Mouse (Mus musculus) limb, embryonic 15.5 days (tissue): ENCODE results near the gene Cgnl1. TPM values are rescaled to one million over a fixed set of nuclear protein-coding genes. Genes with fewer than 3 reads are reported as not detected.

Source experiments
- ATAC-seq: fragments of 200-750 bp; cut with Nextera tagmentation; 2 replicates; pipeline ENCODE4 v1.8.0; 2017; ENCODE audit warnings: low read depth, moderate TSS enrichment; ENCODE audit not compliant: insufficient number of reproducible peaks, low FRiP score, low TSS enrichment
- H3K27ac ChIP-seq: fragments of 300-500 bp; sonication (generic); 2 replicates; pipeline ENCODE4 v1.5.1; 2015; ENCODE audit warnings: moderate library complexity, mild to moderate bottlenecking, inconsistent platforms
- H3K27me3 ChIP-seq: fragments of 300-500 bp; sonication (generic); 2 replicates; pipeline ENCODE4 v1.6.1; 2015; ENCODE audit warnings: inconsistent platforms
- H3K36me3 ChIP-seq: fragments of 300-500 bp; sonication (generic); 2 replicates; pipeline ENCODE4 v1.6.1; 2015; ENCODE audit warnings: inconsistent platforms
- H3K4me1 ChIP-seq: fragments of 300-500 bp; sonication (generic); 2 replicates; pipeline ENCODE4 v1.6.1; 2015; ENCODE audit warnings: inconsistent platforms
- H3K4me2 ChIP-seq: fragments of 300-500 bp; sonication (generic); 2 replicates; pipeline ENCODE4 v1.6.1; 2015; ENCODE audit warnings: mild to moderate bottlenecking, inconsistent platforms
- H3K4me3 ChIP-seq: fragments of 300-500 bp; sonication (generic); 2 replicates; pipeline ENCODE4 v1.5.1; 2015; ENCODE audit warnings: mild to moderate bottlenecking, inconsistent platforms
- H3K9ac ChIP-seq: fragments of 300-500 bp; sonication (generic); 2 replicates; pipeline ENCODE4 v1.6.1; 2015; ENCODE audit warnings: inconsistent platforms
- H3K9me3 ChIP-seq: fragments of 300-500 bp; sonication (generic); 2 replicates; pipeline ENCODE4 v1.6.1; 2016; ENCODE audit warnings: inconsistent platforms
- WGBS: fragments of 180-500 bp; shearing (Covaris S2); methylation state at CpG from one replicate; pipeline ENCODE4 v1.1.7; 2015; 5-methylcytosine and 5-hydroxymethylcytosine counted together
- polyA plus RNA-seq: library from polyadenylated mRNA; unstranded; fragments of >200 nt; fragmentation: Nextera tagmentation; extraction: Ambion mirVana; gene quantifications from 2 replicates; pipeline ENCODE4 v1.2.1, GENCODE M21; 2015

Cgnl1 gene
- polyA plus RNA-seq, 1 experiment from 2014 or later: 17.5 TPM

DNA sequence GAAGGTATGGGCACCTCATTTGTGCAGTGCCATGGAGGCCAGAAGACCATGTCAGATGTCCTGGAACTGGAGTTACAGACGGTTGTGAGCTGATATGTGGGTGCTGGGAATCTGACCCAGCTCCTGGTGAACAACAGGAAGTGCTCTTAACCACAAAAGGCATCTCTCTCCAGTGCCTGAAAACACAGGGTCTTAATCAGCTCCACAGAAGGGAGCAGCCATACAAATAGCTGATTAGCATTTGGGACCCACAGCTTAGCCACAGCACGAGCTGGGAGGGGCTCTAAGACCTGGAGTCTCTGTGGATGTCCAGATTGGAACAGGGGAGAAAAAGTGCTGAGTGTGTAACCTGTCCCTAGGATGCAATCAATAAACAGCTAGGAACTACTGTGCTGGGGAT is 4.5 kb downstream of the Cgnl1 start:
- H3K27me3 ChIP-seq: no peaks in the 10 kb centered on the region
- no peaks in the 10 kb centered on the region for H3K9me3 ChIP-seq
- no peak for ATAC-seq
- no peak overlapping the region for H3K4me2 ChIP-seq
- H3K9ac ChIP-seq: no peak overlapping the region
- WGBS: 69% methylated on average over 2 of the region's 2 CpGs
- H3K27ac ChIP-seq: no peak overlapping the region
- H3K4me3 ChIP-seq: no peak overlapping the region
- H3K36me3 ChIP-seq: no peaks in the 10 kb centered on the region
- H3K4me1 ChIP-seq: peaks cover 22% of the 10 kb centered on the region

DNA sequence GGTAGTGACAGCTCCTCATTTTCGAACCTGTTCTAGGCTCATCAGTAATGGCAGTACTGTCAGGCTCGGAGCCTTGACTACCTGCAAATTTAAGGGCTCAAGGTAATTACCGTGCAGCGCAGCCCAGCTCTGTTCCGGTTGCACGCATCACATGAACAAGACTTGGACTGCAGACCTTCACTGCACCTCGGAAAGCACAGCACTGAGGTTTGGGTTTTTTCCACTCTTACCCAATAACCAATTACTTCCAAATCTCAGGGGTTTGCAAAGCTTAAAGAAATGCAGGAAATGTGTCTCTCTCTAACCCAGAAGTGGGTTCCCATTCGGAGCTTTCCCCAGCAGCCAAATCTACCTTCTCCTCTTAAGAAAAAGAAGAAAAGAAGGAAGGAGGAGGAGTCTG is 5.1 kb downstream of the Cgnl1 start:
- no peaks in the 10 kb centered on the region for H3K9me3 ChIP-seq
- no peak overlapping the region for H3K4me3 ChIP-seq
- H3K4me2 ChIP-seq: no peak overlapping the region
- no peak overlapping the region for H3K9ac ChIP-seq
- WGBS: 66% methylated on average over 8 of the region's 8 CpGs
- H3K27ac ChIP-seq: no peak overlapping the region
- H3K4me1 ChIP-seq: peaks cover 18% of the 10 kb centered on the region
- no peaks in the 10 kb centered on the region for H3K36me3 ChIP-seq
- no peak for ATAC-seq
- H3K27me3 ChIP-seq: no peaks in the 10 kb centered on the region

DNA sequence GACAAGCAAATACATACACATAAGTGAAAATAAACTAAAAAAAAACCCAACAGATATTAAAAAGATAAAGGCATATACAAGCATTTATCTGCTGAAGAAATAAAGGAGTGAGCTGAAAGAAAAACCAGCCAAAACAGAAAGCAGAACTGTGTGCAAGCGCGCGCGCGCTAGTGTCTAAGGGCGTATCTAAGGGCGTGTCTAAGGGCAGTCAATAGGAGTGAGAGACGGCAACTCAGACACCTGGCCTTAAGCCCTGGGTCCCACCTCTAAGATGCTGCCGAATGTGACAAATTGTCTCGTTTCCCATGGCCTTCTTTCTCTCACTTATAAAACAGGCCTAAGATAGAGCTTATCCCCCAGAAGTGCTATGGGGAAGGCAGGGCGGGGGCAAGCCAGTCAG is 6.9 kb downstream of the Cgnl1 start:
- no peak overlapping the region for H3K9ac ChIP-seq
- no peak for ATAC-seq

DNA sequence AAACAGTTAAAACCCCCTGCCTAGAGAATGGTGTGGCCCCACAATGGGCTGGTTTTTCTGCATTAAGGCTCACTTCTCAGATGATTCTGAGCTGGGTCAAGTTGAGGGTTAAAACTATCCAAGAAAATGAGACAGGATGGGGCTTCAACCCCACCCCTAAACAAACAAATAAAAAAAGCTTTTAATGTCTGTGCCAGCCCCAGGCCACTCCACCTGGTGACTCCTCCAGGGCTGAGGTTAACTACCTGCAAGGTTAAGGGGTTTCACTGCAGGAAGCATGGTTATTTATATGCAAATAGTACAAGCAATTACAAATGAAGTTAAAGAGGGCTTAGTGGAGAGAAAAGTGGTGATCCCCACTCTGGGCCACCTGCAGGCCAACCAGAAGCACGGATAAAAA is 8.1 kb downstream of the Cgnl1 start:
- WGBS: 17% methylated on average over 1 of the region's 1 CpGs

More for the DNA sequence above, 6.9 kb downstream of the Cgnl1 start:
- Histone ChIP-seq H3K27ac (no peak overlapping the region), H3K36me3 (no peaks in the 10 kb centered on the region), H3K9me3 (no peaks in the 10 kb centered on the region), H3K4me3 (no peak overlapping the region), H3K27me3 (no peaks in the 10 kb centered on the region), H3K4me1 (peaks cover 23% of the 10 kb centered on the region), H3K4me2 (no peak overlapping the region)
- 56% methylated on average over 11 of the region's 11 CpGs for WGBS

DNA sequence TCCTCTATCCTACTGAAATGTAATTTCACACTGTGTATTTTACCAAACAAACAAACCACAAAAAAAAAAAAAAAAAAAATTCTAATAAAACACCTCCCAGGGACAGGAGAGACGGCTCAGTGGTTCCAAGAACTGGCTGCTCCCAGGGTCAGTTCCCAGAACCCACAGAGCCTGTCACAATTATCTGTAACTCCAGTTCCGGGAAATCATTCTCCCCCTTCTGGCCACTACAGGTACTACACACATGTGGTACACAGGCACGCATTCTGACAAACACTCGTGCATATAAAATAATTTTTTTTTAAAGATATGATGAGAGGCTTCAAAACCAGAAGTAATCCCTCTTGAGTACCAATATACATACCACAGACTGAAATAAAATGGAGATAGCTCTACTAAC is 9.7 kb downstream of the Cgnl1 start:
- WGBS: 92% methylated on average over 4 of the region's 4 CpGs
- H3K36me3 ChIP-seq: no peaks in the 10 kb centered on the region
- H3K4me2 ChIP-seq: no peak overlapping the region
- H3K9me3 ChIP-seq: no peaks in the 10 kb centered on the region
- no peak overlapping the region for H3K4me3 ChIP-seq
- no peaks in the 10 kb centered on the region for H3K27me3 ChIP-seq
- H3K9ac ChIP-seq: no peak overlapping the region
- no peak overlapping the region for H3K27ac ChIP-seq
- ATAC-seq: no peak
- H3K4me1 ChIP-seq: peaks cover 26% of the 10 kb centered on the region

More for the DNA sequence above, 8.1 kb downstream of the Cgnl1 start:
- H3K4me2 ChIP-seq: no peak overlapping the region
- H3K9ac ChIP-seq: no peak overlapping the region
- no peak for ATAC-seq
- H3K27ac ChIP-seq: no peak overlapping the region
- peaks cover 23% of the 10 kb centered on the region for H3K4me1 ChIP-seq
- H3K4me3 ChIP-seq: no peak overlapping the region
- H3K27me3 ChIP-seq: no peaks in the 10 kb centered on the region
- H3K36me3 ChIP-seq: no peaks in the 10 kb centered on the region
- no peaks in the 10 kb centered on the region for H3K9me3 ChIP-seq

DNA sequence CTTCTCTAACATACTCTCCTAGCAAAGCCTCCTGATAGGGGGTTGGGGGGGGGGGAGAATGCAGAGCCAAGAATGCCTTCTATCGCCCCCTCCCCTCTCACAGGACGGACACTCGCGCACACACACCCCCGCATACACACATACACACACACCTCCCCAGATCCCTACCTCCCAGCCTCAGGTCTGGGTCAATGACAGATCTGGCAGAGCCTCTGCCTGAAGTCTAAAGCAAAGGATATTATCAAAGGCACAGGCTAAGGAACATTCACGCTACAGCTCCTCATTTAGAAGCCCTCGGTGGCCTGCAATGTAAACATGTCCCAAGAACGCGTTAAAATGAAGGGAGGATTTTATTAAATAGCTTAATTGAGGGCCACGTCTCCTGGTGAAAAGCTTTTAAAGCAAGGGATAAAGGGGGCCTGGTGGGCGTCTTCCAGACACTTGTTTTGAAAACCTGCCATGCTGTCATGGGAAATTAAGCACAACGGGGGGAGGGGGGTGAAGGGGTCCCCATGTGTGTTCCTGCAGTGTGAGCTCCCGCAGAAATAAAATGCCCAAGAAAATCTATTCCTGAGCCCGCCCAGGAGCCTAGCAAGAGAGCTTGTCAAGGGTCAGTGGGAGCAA is 10.8 kb downstream of the Cgnl1 start:
- H3K9me3 ChIP-seq: no peaks in the 10 kb centered on the region
- H3K27me3 ChIP-seq: no peaks in the 10 kb centered on the region
- H3K36me3 ChIP-seq: no peaks in the 10 kb centered on the region
- ATAC-seq: no peak
- peaks cover 26% of the 10 kb centered on the region for H3K4me1 ChIP-seq
- no peak overlapping the region for H3K4me2 ChIP-seq
- H3K27ac ChIP-seq: no peak overlapping the region
- no peak overlapping the region for H3K4me3 ChIP-seq
- no peak overlapping the region for H3K9ac ChIP-seq
- WGBS: 20% methylated on average over 14 of the region's 14 CpGs

DNA sequence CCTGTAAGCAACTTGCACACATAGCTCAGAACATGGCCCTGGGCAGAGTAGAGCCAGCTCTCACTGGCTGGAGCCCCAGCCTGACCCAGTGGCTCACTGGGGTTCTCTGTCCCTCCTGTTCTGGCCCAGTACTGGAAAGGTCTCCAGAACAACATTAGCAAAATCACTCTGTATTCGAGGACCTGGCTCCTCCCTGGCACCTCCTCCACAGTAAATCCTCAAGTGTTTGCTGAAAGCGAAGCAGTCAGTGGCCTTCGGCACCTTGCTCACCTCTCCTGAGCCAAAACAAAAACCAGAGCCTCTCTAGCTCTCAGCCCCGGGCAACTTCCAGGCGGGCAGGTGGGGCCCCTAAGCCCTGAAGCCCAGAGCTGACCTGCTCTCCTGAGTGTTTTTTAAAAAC is 11.5 kb downstream of the Cgnl1 start:
- no peaks in the 10 kb centered on the region for H3K9me3 ChIP-seq
- 22% methylated on average over 5 of the region's 5 CpGs for WGBS
- no peak overlapping the region for H3K27ac ChIP-seq
- H3K36me3 ChIP-seq: no peaks in the 10 kb centered on the region
- ATAC-seq: no peak
- no peak overlapping the region for H3K4me3 ChIP-seq
- peaks cover 26% of the 10 kb centered on the region for H3K4me1 ChIP-seq
- no peak overlapping the region for H3K9ac ChIP-seq
- H3K4me2 ChIP-seq: no peak overlapping the region
- no peaks in the 10 kb centered on the region for H3K27me3 ChIP-seq

DNA sequence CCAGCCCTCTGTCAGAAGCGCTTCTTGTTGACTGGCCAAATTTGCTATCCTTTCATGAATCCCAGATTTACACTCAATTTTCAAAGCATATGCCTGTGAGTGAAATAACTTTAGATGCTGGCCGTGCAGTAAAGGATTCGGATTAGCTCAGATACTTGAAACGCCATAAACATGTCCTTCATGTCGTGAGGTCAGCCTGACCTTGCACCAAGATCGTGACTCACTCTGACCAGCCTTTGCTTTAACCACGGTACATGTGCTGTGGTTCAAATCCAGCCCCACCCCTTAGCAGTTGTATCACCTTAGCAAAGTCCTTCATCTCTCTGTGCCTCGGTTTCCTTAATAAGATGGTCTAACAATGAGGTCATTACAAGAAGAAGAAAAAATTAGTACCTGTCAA is 14.0 kb downstream of the Cgnl1 start:
- no peaks in the 10 kb centered on the region for H3K27me3 ChIP-seq
- H3K9me3 ChIP-seq: no peaks in the 10 kb centered on the region
- H3K9ac ChIP-seq: no peak overlapping the region
- no peak for ATAC-seq
- no peak overlapping the region for H3K4me3 ChIP-seq
- H3K36me3 ChIP-seq: no peaks in the 10 kb centered on the region
- WGBS: 51% methylated on average over 8 of the region's 8 CpGs
- peaks cover 48% of the 10 kb centered on the region for H3K4me1 ChIP-seq
- H3K4me2 ChIP-seq: no peak overlapping the region
- H3K27ac ChIP-seq: no peak overlapping the region

DNA sequence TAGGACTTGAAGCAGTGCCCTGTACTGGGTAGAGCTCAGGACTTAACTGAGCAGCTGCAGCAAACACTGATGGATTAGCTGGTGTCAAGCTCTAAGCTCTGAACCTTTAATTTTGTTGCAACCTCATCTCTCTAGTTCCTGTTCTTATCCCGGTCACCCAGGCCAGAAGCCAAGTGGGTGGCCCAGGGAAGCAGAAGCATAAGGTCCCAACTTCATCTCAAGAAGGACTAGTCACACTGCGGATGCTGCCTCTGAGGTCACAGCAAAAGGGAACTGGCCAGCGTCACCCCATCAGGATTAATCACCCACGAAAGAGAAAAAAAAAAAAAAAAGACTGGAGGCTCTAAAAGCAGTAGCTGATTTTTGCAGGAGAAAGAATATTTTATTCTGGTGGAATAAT is 14.5 kb downstream of the Cgnl1 start:
- H3K4me1 ChIP-seq: peaks cover 48% of the 10 kb centered on the region
- WGBS: 35% methylated on average over 4 of the region's 4 CpGs
- no peak overlapping the region for H3K9ac ChIP-seq

DNA sequence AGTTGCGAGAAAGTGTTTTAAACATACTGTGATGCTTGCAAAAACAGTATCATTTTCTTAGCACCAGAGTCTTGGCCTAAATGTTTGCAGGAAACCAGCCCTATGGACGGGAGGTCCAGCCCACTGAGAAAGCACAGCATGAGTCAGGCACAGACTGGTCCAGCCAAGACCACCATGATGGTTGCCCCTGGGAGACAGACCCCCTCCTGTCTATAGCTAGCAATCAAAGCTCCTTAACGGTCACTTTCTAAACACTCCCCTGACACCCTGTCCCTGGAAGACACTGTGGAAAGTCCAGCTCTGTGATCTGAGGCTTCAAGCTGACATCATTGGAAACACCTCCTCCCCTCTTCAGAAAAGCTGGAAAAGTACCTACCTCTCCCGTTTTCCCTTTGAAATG is 17.4 kb downstream of the Cgnl1 start:
- Histone ChIP-seq H3K36me3 (no peaks in the 10 kb centered on the region), H3K9me3 (no peaks in the 10 kb centered on the region), H3K4me1 (peaks cover 34% of the 10 kb centered on the region), H3K9ac (no peak overlapping the region), H3K4me3 (no peak overlapping the region), H3K27me3 (no peaks in the 10 kb centered on the region), H3K4me2 (no peak overlapping the region), H3K27ac (peak overlapping the region; percentile 83)
- ATAC-seq: peak; percentile 71; the same call in 1 of the 2 replicates
- 34% methylated on average over 4 of the region's 4 CpGs for WGBS

More for the DNA sequence above, 14.5 kb downstream of the Cgnl1 start:
- H3K9me3 ChIP-seq: no peaks in the 10 kb centered on the region
- no peak overlapping the region for H3K4me3 ChIP-seq
- H3K27me3 ChIP-seq: no peaks in the 10 kb centered on the region
- no peak for ATAC-seq
- no peak overlapping the region for H3K27ac ChIP-seq
- no peaks in the 10 kb centered on the region for H3K36me3 ChIP-seq
- no peak overlapping the region for H3K4me2 ChIP-seq

DNA sequence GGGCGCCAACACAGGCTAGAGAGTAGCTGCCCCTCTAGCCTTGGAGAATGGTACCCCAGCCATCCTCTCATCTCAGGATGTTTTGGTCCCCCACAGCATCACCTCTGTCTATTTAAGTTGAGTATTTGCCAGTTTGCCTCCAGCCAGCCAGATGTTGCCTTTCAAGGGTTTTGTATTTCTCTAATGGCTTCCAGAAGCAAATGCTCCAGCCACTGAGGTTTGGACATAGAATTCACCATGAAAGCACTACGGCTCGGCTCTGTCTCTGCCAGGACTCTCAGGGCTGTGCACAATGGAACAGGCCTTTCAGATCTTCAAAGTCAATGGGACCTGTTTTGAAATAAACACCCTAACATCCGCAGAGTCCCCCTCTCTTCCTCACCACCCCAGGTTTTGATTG is 17.9 kb downstream of the Cgnl1 start:
- WGBS: 31% methylated on average over 4 of the region's 4 CpGs
- no peak overlapping the region for H3K4me2 ChIP-seq
- H3K4me1 ChIP-seq: peaks cover 32% of the 10 kb centered on the region
- H3K4me3 ChIP-seq: no peak overlapping the region
- peak overlapping the region; percentile 83 for H3K27ac ChIP-seq
- no peaks in the 10 kb centered on the region for H3K27me3 ChIP-seq
- no peaks in the 10 kb centered on the region for H3K9me3 ChIP-seq
- ATAC-seq: peak; percentile 50; the same call in 1 of the 2 replicates
- H3K36me3 ChIP-seq: no peaks in the 10 kb centered on the region
- H3K9ac ChIP-seq: no peak overlapping the region

DNA sequence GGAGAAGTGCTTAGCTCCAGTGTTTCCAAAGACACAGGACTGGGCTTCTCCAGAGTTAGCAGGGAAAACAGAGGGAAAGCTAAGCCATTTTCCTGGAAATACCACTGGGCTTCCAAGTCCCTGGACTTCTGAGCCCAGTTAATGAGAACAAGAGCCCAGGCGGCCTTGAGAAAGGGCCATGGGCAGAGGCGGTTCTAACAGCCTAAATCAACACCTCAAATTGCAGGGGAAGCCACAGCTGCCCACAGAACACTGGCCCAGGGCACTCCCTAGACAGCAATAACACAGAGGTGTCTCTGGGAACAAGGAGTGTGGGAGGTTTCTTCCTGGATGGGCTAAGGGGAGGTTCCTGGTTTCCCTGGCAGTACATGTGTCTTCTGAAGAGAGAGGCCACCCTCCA is 18.3 kb downstream of the Cgnl1 start:
- H3K9me3 ChIP-seq: no peaks in the 10 kb centered on the region
- WGBS: 23% methylated on average over 2 of the region's 2 CpGs
- peaks cover 32% of the 10 kb centered on the region for H3K4me1 ChIP-seq
- H3K27me3 ChIP-seq: no peaks in the 10 kb centered on the region
- H3K4me3 ChIP-seq: no peak overlapping the region
- H3K27ac ChIP-seq: peak overlapping the region; percentile 83
- H3K4me2 ChIP-seq: no peak overlapping the region
- no peaks in the 10 kb centered on the region for H3K36me3 ChIP-seq
- 0 out of 2 replicates have a peak, but pooled peaks have one; percentile 38 for ATAC-seq
- no peak overlapping the region for H3K9ac ChIP-seq
